Mouse (Mus musculus) erythroblast, embryonic 14.5 days (primary cell): ENCODE data around the gene 4931406P16Rik.

Experiments
- GATA1 ChIP-seq: IDR thresholded peaks from 2 replicates; pipeline ENCODE4 v1.6.1; 2012; ENCODE audit warnings: low read length, inconsistent platforms, mixed read lengths
- TAL1 ChIP-seq: IDR thresholded peaks from 3 replicates; pipeline ENCODE4 v1.6.1; 2012; ENCODE audit warnings: low read length, inconsistent platforms, mixed read lengths

DNA sequence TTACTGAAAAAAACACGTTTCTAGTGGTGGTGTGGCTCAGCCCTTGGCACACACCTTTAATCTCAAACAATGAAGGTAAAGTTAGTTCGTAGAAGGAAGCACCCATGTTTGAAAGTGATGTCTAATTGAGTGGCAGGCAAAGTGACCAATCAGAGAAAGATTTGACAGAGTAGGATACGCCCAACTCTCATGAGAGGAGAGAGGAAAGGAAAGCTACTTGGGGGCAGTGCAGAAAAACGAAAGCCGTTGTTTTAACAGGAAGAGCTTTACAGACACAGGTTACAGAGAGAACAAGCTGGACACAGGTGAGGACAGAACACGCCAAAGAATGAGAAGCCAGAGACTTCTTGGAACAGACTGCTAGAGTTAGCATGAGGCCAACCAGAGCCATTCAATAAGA lies 107.0 kb downstream of the 4931406P16Rik start:
- TF ChIP-seq GATA1 (no peak), TAL1 (no peak)
